Mouse (Mus musculus) sigmoid colon, adult 10 weeks (tissue): ENCODE measurements around the gene Dppa3. TPM values are rescaled to one million over a fixed set of nuclear protein-coding genes. Genes with fewer than 3 reads are reported as not detected.

Experiments used
- polyA plus RNA-seq: library from polyadenylated mRNA; stranded (reverse); fragments of 350-450 nt; fragmentation: Illumina TruSeq; extraction: RNeasy Lipid Tissue Mini Kit (QIAGEN cat#74804); gene quantifications from one replicate; pipeline ENCODE4 v1.2.3, GENCODE M21; 2014; ENCODE audit warnings: low read depth, low replicate concordance

Gene Dppa3
- not detected for polyA plus RNA-seq

GRCm38 (mm10) chr6:122626110-122626509 lies at the start of gene Dppa3:
Dppa3 (plus strand) TSS chr6:122626410.

GRCm38 (mm10) chr6:122602242-122602991 lies 23.8 kb upstream of the Dppa3 start, which contains the start of gene Apobec1:
Apobec1 (minus strand) TSS chr6:122602444.

GRCm38 (mm10) chr6:122609771-122610170 lies 16.4 kb upstream of the Dppa3 start, which contains the start of gene Gdf3:
Gdf3 (minus strand) TSS chr6:122610087.

Other genes starting within 250 kb of the Dppa3 start
- 1.1 TPM for gene Rimklb, start 127.6 kb upstream of the Dppa3 start, polyA plus RNA-seq
- gene Mfap5, start 120.6 kb upstream of the Dppa3 start, polyA plus RNA-seq: 23.0 TPM
- 0.50 TPM for gene Aicda, start 72.6 kb upstream of the Dppa3 start, polyA plus RNA-seq
- 96.4 TPM for gene Apobec1, start 24.0 kb upstream of the Dppa3 start, polyA plus RNA-seq
- gene Gdf3, start 16.3 kb upstream of the Dppa3 start, polyA plus RNA-seq: not detected
- not detected for gene Nanog, start 81.1 kb downstream of the Dppa3 start, polyA plus RNA-seq
- 2.4 TPM for gene Slc2a3, start 175.2 kb downstream of the Dppa3 start, polyA plus RNA-seq
- 20.0 TPM for gene Foxj2, start 193.5 kb downstream of the Dppa3 start, polyA plus RNA-seq
- gene C3ar1, start 229.8 kb downstream of the Dppa3 start, polyA plus RNA-seq: 7.3 TPM
- 62.9 TPM for gene Necap1, start 248.1 kb downstream of the Dppa3 start, polyA plus RNA-seq